Mouse (Mus musculus) gastrocnemius, adult 2 months (tissue): ENCODE results near the gene Sorl1. TPM values are rescaled to one million over a fixed set of nuclear protein-coding genes. Genes with fewer than 3 reads are reported as not detected.
A peak's percentile ranks its signal among the peaks of the same experiment; 100 is the strongest.

ENCODE experiments used
- DNase-seq: peaks from one replicate; pipeline ENCODE4 v3.0.0; 2022
- H3K27ac ChIP-seq: fragments of 200-600 bp; 2 replicates; pipeline ENCODE4 v1.8.1; 2022; ENCODE audit warnings: mild to moderate bottlenecking
- H3K4me3 ChIP-seq: fragments of 200-600 bp; 2 replicates; pipeline ENCODE4 v1.8.1; 2022; ENCODE audit warnings: mild to moderate bottlenecking, moderate library complexity
- CTCF ChIP-seq: fragments of 200-600 bp; IDR thresholded peaks from 2 replicates; pipeline ENCODE4 v1.8.1; 2022; ENCODE audit warnings: antibody characterized with exemption, mild to moderate bottlenecking, moderate library complexity
- intact Hi-C: fragments of 180-260 bp; cut with DNase I; formaldehyde crosslinking; loops from one replicate; pipeline ENCODE4 v1.15.1; 2025
- total RNA-seq, 2 experiments: library from RNA; stranded (reverse); gene quantifications; 2 replicates each; pipeline ENCODE4 v1.2.3; 2021

Sorl1 gene
- total RNA-seq, 2 experiments from 2014 or later: 38.7 to 43.4 TPM

- DNase-seq: no peak
- Histone ChIP-seq H3K27ac (no peak overlapping the region), H3K4me3 (no peak overlapping the region)
- TF ChIP-seq CTCF: no peak
- intact Hi-C loops: no loop called here
Observed at GRCm38 (mm10) chr9:42034116-42034520, 90.0 kb downstream of the Sorl1 start.

GRCm38 (mm10) chr9:42033291-42034115, 90.6 kb downstream of the Sorl1 start:
- Histone ChIP-seq H3K27ac (no peak overlapping the region), H3K4me3 (no peak overlapping the region)
- intact Hi-C loops: no loop called here
- DNase-seq: no peak
- TF ChIP-seq CTCF: no peak

GRCm38 (mm10) chr9:42032419-42032818, 91.7 kb downstream of the Sorl1 start:
- intact Hi-C loops: no loop called here
- no peak overlapping the region for H3K27ac ChIP-seq
- no peak for TF ChIP-seq CTCF
- H3K4me3 ChIP-seq: no peak overlapping the region
- DNase-seq: no peak

GRCm38 (mm10) chr9:42028807-42029206, 95.3 kb downstream of the Sorl1 start:
- intact Hi-C loops: no loop called here
- H3K27ac ChIP-seq: no peak overlapping the region
- peak; percentile 55 for DNase-seq
- no peak for TF ChIP-seq CTCF
- H3K4me3 ChIP-seq: no peak overlapping the region

- Histone ChIP-seq H3K27ac (no peak overlapping the region), H3K4me3 (no peak overlapping the region)
- no peak for DNase-seq
- intact Hi-C loops: no loop called here
- no peak for TF ChIP-seq CTCF
Observed at GRCm38 (mm10) chr9:42024257-42024656, 99.8 kb downstream of the Sorl1 start.

- no peak overlapping the region for H3K4me3 ChIP-seq
- intact Hi-C loops: no loop called here
- no peak for DNase-seq
Observed at GRCm38 (mm10) chr9:42023383-42023782, 100.7 kb downstream of the Sorl1 start.

GRCm38 (mm10) chr9:42022318-42022717, 101.8 kb downstream of the Sorl1 start:
- DNase-seq: no peak
- intact Hi-C loops: no loop called here

More at GRCm38 (mm10) chr9:42023383-42023782, 100.7 kb downstream of the Sorl1 start:
- TF ChIP-seq CTCF: no peak
- no peak overlapping the region for H3K27ac ChIP-seq

GRCm38 (mm10) chr9:42019308-42020031, 104.6 kb downstream of the Sorl1 start:
- no peak for DNase-seq
- Histone ChIP-seq H3K27ac (no peak overlapping the region), H3K4me3 (no peak overlapping the region)
- TF ChIP-seq CTCF: no peak
- intact Hi-C loops: no loop called here

More at GRCm38 (mm10) chr9:42022318-42022717, 101.8 kb downstream of the Sorl1 start:
- no peak for TF ChIP-seq CTCF
- Histone ChIP-seq H3K4me3 (no peak overlapping the region), H3K27ac (no peak overlapping the region)

GRCm38 (mm10) chr9:42008501-42008900, 115.6 kb downstream of the Sorl1 start:
- intact Hi-C loops: loop anchor here (5.0 kb wide), 1 partner anchor 39 kb away; no protein-coding TSS in a partner anchor
- Histone ChIP-seq H3K4me3 (no peak overlapping the region), H3K27ac (no peak overlapping the region)
- TF ChIP-seq CTCF: no peak
- DNase-seq: no peak

GRCm38 (mm10) chr9:42005101-42005500, 119.0 kb downstream of the Sorl1 start:
- no peak for DNase-seq
- no peak for TF ChIP-seq CTCF
- intact Hi-C loops: loop anchor here (5.0 kb wide), 1 partner anchor 42 kb away; no protein-coding TSS in a partner anchor
- Histone ChIP-seq H3K27ac (no peak overlapping the region), H3K4me3 (no peak overlapping the region)

- DNase-seq: no peak
- TF ChIP-seq CTCF: no peak
- Histone ChIP-seq H3K27ac (no peak overlapping the region), H3K4me3 (no peak overlapping the region)
- intact Hi-C loops: no loop called here
Observed at GRCm38 (mm10) chr9:42004140-42004539, 120.0 kb downstream of the Sorl1 start.

GRCm38 (mm10) chr9:41999498-42000473, 124.3 kb downstream of the Sorl1 start:
- Histone ChIP-seq H3K27ac (no peak overlapping the region), H3K4me3 (no peak overlapping the region)
- intact Hi-C loops: loop anchor here (1.0 to 5.0 kb wide), 2 partner anchors 123 to 241 kb away; partner anchors contain the start of gene Sorl1
- TF ChIP-seq CTCF: peak; percentile 83
- DNase-seq: no peak
